Mouse (Mus musculus) kidney, embryonic 16.5 days (tissue): Measurements from ENCODE around the gene Prss41. TPM values are rescaled to one million over a fixed set of nuclear protein-coding genes. Genes with fewer than 3 reads are reported as not detected.

Experiments used
- ATAC-seq: fragments of 200-750 bp; cut with Nextera tagmentation; 2 replicates; pipeline ENCODE4 v1.8.0; 2017; ENCODE audit warnings: moderate TSS enrichment; ENCODE audit not compliant: low FRiP score, low TSS enrichment
- H3K27ac ChIP-seq: fragments of 300-500 bp; sonication (generic); 2 replicates; pipeline ENCODE4 v1.5.1; 2014; ENCODE audit warnings: low read length
- H3K27me3 ChIP-seq: fragments of 300-500 bp; sonication (generic); 2 replicates; pipeline ENCODE4 v1.6.1; 2014; ENCODE audit warnings: low read length, control low read depth, mixed read lengths; ENCODE audit not compliant: insufficient read depth
- H3K36me3 ChIP-seq: fragments of 300-500 bp; sonication (generic); 2 replicates; pipeline ENCODE4 v1.6.1; 2014; ENCODE audit warnings: low read length, control low read depth, mixed read lengths; ENCODE audit not compliant: insufficient read depth
- H3K4me1 ChIP-seq: fragments of 300-500 bp; sonication (generic); 2 replicates; pipeline ENCODE4 v1.6.1; 2014; ENCODE audit warnings: low read length, control low read depth, mixed read lengths; ENCODE audit not compliant: insufficient read depth
- H3K4me2 ChIP-seq: fragments of 300-500 bp; sonication (generic); replicated peaks from 2 replicates; pipeline ENCODE4 v1.6.1; 2014; ENCODE audit warnings: low read depth, low read length
- H3K4me3 ChIP-seq: fragments of 300-500 bp; sonication (generic); 2 replicates; pipeline ENCODE4 v1.5.1; 2014; ENCODE audit warnings: mild to moderate bottlenecking, low read length
- H3K9ac ChIP-seq: fragments of 300-500 bp; sonication (generic); replicated peaks from 2 replicates; pipeline ENCODE4 v1.6.1; 2014; ENCODE audit warnings: low read length
- H3K9me3 ChIP-seq: fragments of 300-500 bp; sonication (generic); 2 replicates; pipeline ENCODE4 v1.6.1; 2016; ENCODE audit warnings: low read length, control low read depth
- WGBS: fragments of 180-500 bp; shearing (Covaris S2); extraction: QIAGEN DNeasy Blood & Tissue Kit; methylation state at CpG from one replicate; pipeline ENCODE4 v1.1.7; 2014; 5-methylcytosine and 5-hydroxymethylcytosine counted together
- microRNA-seq: library from miRNA; unstranded; fragments of <30 nt; microRNA quantifications from one replicate; pipeline ENCODE4, GENCODE M21; 2016
- polyA plus RNA-seq: library from polyadenylated mRNA; unstranded; fragments of >200 nt; fragmentation: Nextera tagmentation; extraction: Ambion mirVana; gene quantifications from 2 replicates; pipeline ENCODE4 v1.2.1, GENCODE M21; 2015

The Prss41 gene
- polyA plus RNA-seq, 1 experiment from 2014 or later, result 3.5 TPM

DNA sequence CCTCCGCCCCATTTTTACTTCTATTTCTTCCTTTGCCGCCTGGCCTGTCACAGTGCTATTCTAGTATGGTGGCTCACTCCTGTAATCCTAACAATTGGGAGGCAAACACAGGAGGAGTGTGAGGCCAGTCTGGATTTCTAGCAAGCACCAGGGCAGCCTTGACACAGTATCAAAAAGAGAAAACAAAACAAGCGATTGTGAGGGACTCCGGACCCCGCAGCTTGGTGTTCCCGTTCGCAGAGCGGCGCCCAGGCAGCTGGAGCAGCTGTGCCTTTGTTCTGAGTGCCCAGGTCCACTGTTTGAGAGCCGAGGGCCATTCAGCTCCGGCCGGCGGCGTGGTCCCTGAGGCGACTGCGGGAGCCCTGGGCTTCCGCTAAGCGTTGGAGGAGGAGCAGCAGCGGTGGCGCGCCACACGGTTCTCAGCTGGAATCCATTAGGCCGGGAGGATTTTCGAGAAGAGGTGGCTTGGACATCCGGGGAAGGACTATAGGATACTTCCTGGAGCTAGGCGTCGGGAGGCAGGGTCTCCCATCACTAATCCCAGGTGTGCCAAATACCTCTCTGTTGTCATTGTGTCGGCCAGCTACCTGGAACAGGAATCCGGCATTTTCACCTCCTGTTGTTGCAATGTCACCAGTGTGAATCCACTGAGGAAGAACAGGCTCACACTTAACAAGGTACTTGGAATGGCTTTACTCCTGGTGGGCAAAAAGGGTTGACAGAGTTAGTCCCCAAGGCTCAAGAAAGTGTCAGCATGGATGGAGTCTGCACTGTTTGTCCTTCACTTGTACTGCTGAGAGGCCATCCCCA, 53.5 kb downstream of the Prss41 start, which contains the start of gene Srrm2:
Srrm2 (plus strand) TSS at position 264 of the 810 bp plus-strand sequence.
- H3K4me2 ChIP-seq, result peak within 1 kb of the TSS; percentile 77
- WGBS, result 2% methylated on average over 29 of the region's 29 CpGs
- H3K27me3 ChIP-seq, result no peaks in the 10 kb centered on the region
- H3K27ac ChIP-seq, result peak within 1 kb of the TSS; percentile 87
- H3K4me3 ChIP-seq, result peak within 1 kb of the TSS; percentile 58
- peak; percentile 64 for ATAC-seq
- peaks cover 21% of the 10 kb centered on the region for H3K4me1 ChIP-seq
- H3K9ac ChIP-seq, result peak within 1 kb of the TSS; percentile 91
- no peaks in the 10 kb centered on the region for H3K9me3 ChIP-seq
- H3K36me3 ChIP-seq, result 0 out of 2 replicates have a peak, but pooled peaks cover 2% of the 10 kb centered on the region

- Histone ChIP-seq H3K4me2 (peak overlapping the region; percentile 77), H3K36me3 (0 out of 2 replicates have a peak, but pooled peaks cover 2% of the 10 kb centered on the region), H3K4me1 (peaks cover 21% of the 10 kb centered on the region), H3K9ac (peak overlapping the region; percentile 91), H3K27ac (peak overlapping the region; percentile 87), H3K4me3 (peak overlapping the region; percentile 58), H3K9me3 (no peaks in the 10 kb centered on the region), H3K27me3 (no peaks in the 10 kb centered on the region)
- WGBS, result 15% methylated on average over 8 of the region's 8 CpGs
- no peak for ATAC-seq
Measured at GRCm38 (mm10) chr17:23789749-23790268, 54.2 kb downstream of the Prss41 start.

- Histone ChIP-seq H3K36me3 (0 out of 2 replicates have a peak, but pooled peaks cover 2% of the 10 kb centered on the region), H3K9me3 (no peaks in the 10 kb centered on the region), H3K4me1 (peaks cover 21% of the 10 kb centered on the region), H3K27me3 (no peaks in the 10 kb centered on the region), H3K4me3 (no peak overlapping the region), H3K9ac (no peak overlapping the region), H3K27ac (no peak overlapping the region), H3K4me2 (no peak overlapping the region)
- WGBS, result 87% methylated on average over 4 of the region's 4 CpGs
- no peak for ATAC-seq
Measured at GRCm38 (mm10) chr17:23788973-23789372, 55.0 kb downstream of the Prss41 start.

Small RNAs within 50 kb of the gene (microRNA-seq; reads per million reads assigned to microRNA genes)
- 0.47 reads per million for gene Mir5125

Other genes starting within 250 kb of the Prss41 start
- 19.1 and 19.3 TPM in 2 replicates for gene Zfp13, start 244.7 kb downstream of the Prss41 start, polyA plus RNA-seq
- 0.26 TPM in 1 of 2 replicates, not detected in the other for gene Zscan10, start 243.3 kb downstream of the Prss41 start, polyA plus RNA-seq
- 1.1 and 1.2 TPM in 2 replicates for gene Mmp25, start 198.9 kb downstream of the Prss41 start, polyA plus RNA-seq
- 1.7 and 2.0 TPM in 2 replicates for gene Bicdl2, start 183.7 kb downstream of the Prss41 start, polyA plus RNA-seq
- 73.4 and 83.7 TPM in 2 replicates for gene Hcfc1r1, start 170.6 kb downstream of the Prss41 start, polyA plus RNA-seq
- gene Thoc6, start 170.3 kb downstream of the Prss41 start, polyA plus RNA-seq, result 59.8 and 65.5 TPM in 2 replicates
- 28.9 and 31.2 TPM in 2 replicates for gene Tnfrsf12a, start 166.7 kb downstream of the Prss41 start, polyA plus RNA-seq
- gene Cldn6, start 164.9 kb downstream of the Prss41 start, polyA plus RNA-seq, result 242 and 253 TPM in 2 replicates
- gene Cldn9, start 160.1 kb downstream of the Prss41 start, polyA plus RNA-seq, result 60.0 and 63.5 TPM in 2 replicates
- 0.15 and 0.61 TPM in 2 replicates for gene 1520401A03Rik, start 121.4 kb downstream of the Prss41 start, polyA plus RNA-seq
- gene Pkmyt1, start 117.8 kb downstream of the Prss41 start, polyA plus RNA-seq, result 53.0 and 56.2 TPM in 2 replicates
- 22.9 and 25.4 TPM in 2 replicates for gene Paqr4, start 103.3 kb downstream of the Prss41 start, polyA plus RNA-seq
- gene Kremen2, start 98.3 kb downstream of the Prss41 start, polyA plus RNA-seq, result 0.81 and 1.3 TPM in 2 replicates
- 101 and 104 TPM in 2 replicates for gene Flywch1, start 72.6 kb downstream of the Prss41 start, polyA plus RNA-seq
- 31.7 and 35.0 TPM in 2 replicates for gene Flywch2, start 58.1 kb downstream of the Prss41 start, polyA plus RNA-seq
- 411 and 514 TPM in 2 replicates for gene Srrm2, start 53.6 kb downstream of the Prss41 start, polyA plus RNA-seq
- 954 and 966 TPM in 2 replicates for gene Elob, start 15.0 kb downstream of the Prss41 start, polyA plus RNA-seq
- not detected in 2 replicates for gene Prss33, start 8.1 kb downstream of the Prss41 start, polyA plus RNA-seq
- gene Prss32, start 317 bp downstream of the Prss41 start, polyA plus RNA-seq, result not detected in 2 replicates
- not detected in 2 replicates for gene Prss21, start 23.9 kb upstream of the Prss41 start, polyA plus RNA-seq
- not detected in 2 replicates for gene Dcpp1, start 36.7 kb upstream of the Prss41 start, polyA plus RNA-seq
- not detected in 2 replicates for gene Dcpp2, start 36.7 kb upstream of the Prss41 start, polyA plus RNA-seq
- not detected in 2 replicates for gene Dcpp3, start 73.3 kb upstream of the Prss41 start, polyA plus RNA-seq
- not detected in 2 replicates for gene Sbp, start 97.5 kb upstream of the Prss41 start, polyA plus RNA-seq
- gene Sbpl, start 111.1 kb upstream of the Prss41 start, polyA plus RNA-seq, result not detected in 2 replicates
- gene Prss30, start 136.4 kb upstream of the Prss41 start, polyA plus RNA-seq, result 0.14 and 0.23 TPM in 2 replicates
- gene Prss22, start 153.9 kb upstream of the Prss41 start, polyA plus RNA-seq, result 0.39 and 0.82 TPM in 2 replicates
- gene Prss27, start 194.0 kb upstream of the Prss41 start, polyA plus RNA-seq, result 0.23 and 0.37 TPM in 2 replicates
- 63.3 and 68.0 TPM in 2 replicates for gene Kctd5, start 229.3 kb upstream of the Prss41 start, polyA plus RNA-seq